In the genomic region with DNA sequence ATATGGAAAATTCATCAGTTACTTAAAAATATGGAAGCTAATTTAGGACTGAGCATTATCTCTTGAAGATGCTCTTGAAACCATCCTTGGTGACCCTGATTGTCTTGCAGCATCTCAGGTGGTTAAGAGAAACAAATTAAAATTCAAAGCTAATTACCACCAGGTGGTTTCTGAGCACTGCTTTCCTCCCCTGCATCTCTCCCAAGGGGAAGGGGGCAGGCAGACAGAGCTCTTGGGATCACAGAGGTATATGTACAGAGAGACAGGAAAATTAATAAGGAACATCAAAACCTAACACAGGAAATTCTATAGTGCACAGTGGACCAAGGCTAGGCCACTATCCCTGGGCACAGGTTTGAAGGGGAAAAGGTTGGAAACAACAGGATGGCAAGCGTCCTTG, we compare ENCODE assay signal across 1 mouse cellular context.
TF ChIP-seq lines count a peak whose summit lies in the region.

No protein-coding gene starts in this region.

TF ChIP-seq in CH12.LX, 34 proteins besides CTCF, POLR2A, EP300 and RAD21:
- TF ChIP-seq RCOR1 (conservative IDR thresholded peaks at IDR 0.05; ENCODE audit: low read depth, low read length) (0 out of 2 replicates have a peak, but pooled peaks have one; percentile 12), UBTF (IDR thresholded peaks at IDR 0.05; ENCODE audit: low read depth, low read length) (no peak), ZMIZ1 (IDR thresholded peaks at IDR 0.05; ENCODE audit: low read depth, low read length) (no peak), MAFK (IDR thresholded peaks at IDR 0.05; ENCODE audit: insufficient replicate concordance, low read length) (no peak)
